Mouse (Mus musculus): ENCODE measurements around the gene Ror2.

- TF ChIP-seq CTCF (IDR thresholded peaks at IDR 0.05; ENCODE audit: extremely low read depth, insufficient read length, insufficient replicate concordance, low read depth, low read length) (no peak), POLR2A (IDR thresholded peaks at IDR 0.05; ENCODE audit: low read depth, low read length) (no peak)
Observed at GRCm38 (mm10) chr13:53211971-53212733, 73.8 kb downstream of the Ror2 start.

Data from small intestine, adult 2 months (tissue).